Mouse (Mus musculus): Measurements from ENCODE around the gene Ndc1.
"Not testable (repeated sequence)": the region's sequence is repeated elsewhere in the genome, so short reads cannot be mapped to it uniquely, and the experiment has no call there.

Gene Ndc1

GRCm38 (mm10) chr4:107367567-107368314, at the start of gene Ndc1:
Ndc1 (plus strand) TSS chr4:107367784.
- peak; percentile 77 for DNase-seq (ENCODE audit: low read depth, low spot score)

DNA sequence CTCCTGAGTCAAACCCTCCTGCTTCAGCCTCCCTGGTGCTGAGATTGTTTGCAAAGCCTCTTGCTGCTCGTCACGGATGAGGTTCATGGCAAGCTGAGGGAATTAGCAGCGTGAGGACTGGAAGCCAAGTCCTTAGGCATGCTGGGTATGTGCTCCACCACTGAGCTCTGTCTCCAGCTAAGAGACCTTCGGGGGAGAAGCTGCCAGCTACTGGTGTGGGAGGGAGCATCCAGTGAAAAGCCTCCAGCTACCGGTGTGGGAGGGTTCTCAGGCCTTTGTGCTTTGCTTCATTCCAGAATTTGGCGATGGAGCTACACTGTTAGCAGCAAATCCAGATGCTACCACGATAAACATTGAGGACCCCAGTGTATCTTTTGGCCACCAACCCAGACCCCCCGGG, 48.9 kb upstream of the Ndc1 start:
- DNase-seq (ENCODE audit: low read depth, low spot score) = no peak

DNA sequence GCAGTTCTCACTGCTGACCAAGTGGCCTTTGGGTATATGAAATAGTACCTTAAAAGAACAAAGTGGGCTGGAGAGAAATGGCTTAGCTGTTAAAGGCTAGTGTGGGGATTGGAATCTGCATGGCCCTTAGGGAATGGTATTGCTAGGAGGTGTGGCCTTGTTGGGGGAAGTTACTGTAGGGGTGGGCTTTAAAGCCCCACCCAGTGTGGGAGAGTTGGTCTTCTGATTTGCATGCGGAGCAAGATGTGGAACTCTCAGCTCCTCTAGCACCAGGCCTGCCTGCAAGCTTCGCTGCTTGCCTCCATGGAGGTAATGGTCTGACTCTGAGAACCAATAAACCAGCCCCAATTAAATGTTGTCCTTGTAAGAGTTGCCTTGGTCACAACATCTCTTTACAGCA, 46.5 kb upstream of the Ndc1 start:
- no peak for DNase-seq (ENCODE audit: low read depth, low spot score)

DNA sequence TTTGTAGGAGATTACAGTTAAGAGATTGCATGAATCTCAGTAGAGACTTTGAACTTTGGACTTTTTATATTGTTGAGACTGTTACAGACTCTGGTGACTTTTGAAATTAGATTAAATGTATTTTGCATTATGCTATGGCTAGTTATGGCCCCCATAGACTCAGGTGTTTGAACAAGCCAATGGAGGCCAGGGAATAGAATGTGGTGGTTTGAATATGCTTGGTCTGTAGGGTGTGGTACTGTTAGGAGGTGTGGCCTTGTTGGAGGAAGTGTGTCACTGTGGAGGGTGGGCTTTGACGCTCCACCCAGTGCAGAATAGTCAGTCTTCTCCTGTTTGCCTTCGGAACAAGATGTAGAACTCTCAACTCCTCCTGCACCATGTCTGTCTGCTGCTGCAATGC, 44.5 kb upstream of the Ndc1 start:
- no peak for DNase-seq (ENCODE audit: low read depth, low spot score)

DNA sequence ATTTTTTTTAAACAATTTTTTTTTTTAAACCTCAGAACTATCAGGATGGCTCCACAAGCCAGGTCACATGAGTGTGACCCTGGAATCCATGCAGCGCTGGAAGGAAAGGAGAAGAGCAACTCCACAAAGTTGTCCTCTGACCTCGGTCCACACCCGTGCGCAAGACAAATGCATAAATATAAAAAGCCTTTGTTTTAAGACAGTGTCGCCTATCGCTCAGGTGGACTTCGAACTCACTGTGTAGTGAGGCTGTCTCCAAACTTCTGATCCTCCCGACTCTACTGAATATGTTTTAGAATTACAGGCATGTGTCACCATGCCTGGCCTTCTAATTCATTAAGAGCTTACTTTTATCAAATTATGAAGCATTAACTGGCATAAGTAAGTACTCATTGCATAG, 39.1 kb upstream of the Ndc1 start:
- no peak for DNase-seq (ENCODE audit: low read depth, low spot score)

GRCm38 (mm10) chr4:107333514-107333913, 34.1 kb upstream of the Ndc1 start:
- no peak for DNase-seq (ENCODE audit: low read depth, low spot score)

DNA sequence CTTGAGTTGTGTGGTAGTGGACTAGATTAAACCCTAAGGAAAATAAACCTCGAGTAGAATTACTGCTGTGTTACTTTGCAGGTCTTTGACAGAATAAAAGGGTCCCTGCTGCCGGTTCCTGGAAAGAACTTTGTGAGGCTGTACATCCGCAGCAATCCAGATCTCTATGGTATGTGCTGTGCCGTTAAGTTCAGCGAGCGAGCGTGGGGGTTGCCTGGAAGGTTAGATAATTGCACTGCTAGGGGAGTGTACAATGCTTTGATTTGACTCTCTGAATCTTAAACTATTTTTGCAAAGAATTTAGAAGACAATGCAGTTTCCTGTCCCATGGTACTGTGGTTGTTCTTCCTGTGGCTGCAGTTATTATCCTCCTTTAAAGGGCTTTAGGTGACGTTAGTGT, 31.2 kb upstream of the Ndc1 start:
- no peak for DNase-seq (ENCODE audit: low read depth, low spot score)

DNA sequence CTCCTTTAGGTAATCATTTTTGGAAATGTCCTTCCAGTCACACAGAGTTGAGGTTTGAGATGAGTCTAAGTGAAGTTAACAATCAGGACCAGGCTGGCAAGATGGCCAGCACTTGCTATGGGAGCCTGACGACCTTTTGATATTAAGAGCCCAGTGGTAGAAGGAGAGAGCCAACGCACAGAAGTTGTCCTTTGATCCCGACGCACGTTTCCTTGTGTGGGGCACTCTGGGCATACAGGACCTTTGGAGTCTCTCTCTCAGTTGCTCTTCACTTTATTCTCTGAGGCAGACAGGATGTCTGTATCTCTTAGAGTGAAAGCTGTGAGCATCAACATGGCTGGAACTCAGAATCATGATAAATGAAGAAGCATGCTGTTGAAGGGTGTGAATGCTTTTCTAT, 30.1 kb upstream of the Ndc1 start:
- DNase-seq (ENCODE audit: low read depth, low spot score) = no peak

DNA sequence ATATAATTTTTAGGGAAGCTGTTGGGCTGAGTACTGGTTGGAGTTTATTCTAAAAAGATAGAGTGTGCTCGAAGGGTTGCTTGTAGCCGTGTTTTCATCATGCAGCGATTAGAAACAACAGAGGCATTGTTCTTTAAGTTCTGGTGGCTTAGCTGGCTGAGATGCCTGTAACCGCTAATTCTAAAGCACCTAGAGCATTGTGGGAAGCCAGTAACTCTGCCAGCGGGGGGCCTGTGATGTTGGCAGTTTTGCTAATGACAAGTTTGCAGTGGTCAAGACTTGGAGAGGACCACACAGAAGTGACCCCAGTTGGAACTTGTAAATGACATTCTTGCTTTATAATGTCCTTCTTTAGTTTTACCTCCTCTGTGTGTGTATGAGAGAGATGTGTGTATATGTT, 26.2 kb upstream of the Ndc1 start:
- no peak for DNase-seq (ENCODE audit: low read depth, low spot score)

- no peak for DNase-seq (ENCODE audit: low read depth, low spot score)
These were observed 23.0 kb upstream of the Ndc1 start for GRCm38 (mm10) chr4:107344612-107345011.

GRCm38 (mm10) chr4:107347221-107347620, 20.4 kb upstream of the Ndc1 start:
- DNase-seq (ENCODE audit: low read depth, low spot score) = no peak

- no peak for DNase-seq (ENCODE audit: low read depth, low spot score)
These were observed 18.9 kb upstream of the Ndc1 start for GRCm38 (mm10) chr4:107348529-107349310.

DNA sequence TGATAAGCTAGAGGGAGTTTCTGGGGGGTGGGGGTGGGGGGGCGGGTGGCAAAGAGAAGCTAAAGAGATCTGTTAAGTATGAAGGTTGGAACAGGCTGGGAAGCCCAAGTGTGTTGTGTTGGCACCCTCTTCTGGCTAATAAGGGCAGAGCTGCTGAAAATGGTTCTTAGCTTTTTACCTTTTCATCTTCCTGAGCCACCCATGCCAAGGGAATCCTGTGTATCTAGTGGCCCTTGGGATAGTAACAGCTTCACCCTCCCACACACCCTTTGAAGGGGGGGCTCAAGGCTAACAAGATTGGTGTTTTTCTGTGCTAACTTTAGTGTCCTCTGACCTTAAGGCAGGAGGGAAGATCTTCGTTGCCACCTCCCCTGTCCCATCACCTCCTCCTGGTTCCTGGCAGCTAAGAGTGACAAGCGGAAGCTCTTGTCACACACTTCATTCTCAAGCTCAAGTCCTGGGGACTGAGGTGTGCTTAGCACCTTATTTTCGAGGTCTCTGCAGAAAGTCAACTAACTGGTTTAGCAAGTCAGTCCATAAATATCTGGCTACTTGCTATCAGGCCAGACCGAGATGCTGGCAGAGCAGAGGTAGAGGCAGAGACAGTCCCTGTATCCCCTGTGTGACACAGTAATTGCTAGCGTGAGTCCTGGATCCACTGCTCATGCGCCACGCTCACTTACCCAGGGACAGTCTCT, 18.1 kb upstream of the Ndc1 start:
- DNase-seq (ENCODE audit: low read depth, low spot score) = no peak

DNA sequence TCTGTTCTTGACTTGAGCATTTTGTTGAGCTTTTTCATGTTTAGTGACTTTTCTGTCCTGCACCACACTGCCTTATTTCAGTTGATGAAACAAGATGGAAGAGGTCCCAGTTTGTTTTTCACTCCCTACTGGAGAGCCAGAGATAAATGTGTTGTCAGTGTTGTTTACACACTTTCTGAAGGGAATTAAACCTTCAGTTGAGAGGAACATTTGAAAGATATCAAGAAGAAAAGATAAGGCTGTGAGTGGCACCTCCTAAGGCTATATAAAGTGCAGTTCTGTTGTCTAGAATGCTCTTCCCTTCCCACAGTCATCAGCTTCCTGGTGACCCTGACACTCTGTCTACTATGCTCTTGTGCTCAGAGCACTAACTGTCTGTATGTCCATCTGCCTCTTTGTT, 16.2 kb upstream of the Ndc1 start:
- DNase-seq (ENCODE audit: low read depth, low spot score) = no peak

- DNase-seq (ENCODE audit: low read depth, low spot score) = no peak
These were observed 14.0 kb upstream of the Ndc1 start for GRCm38 (mm10) chr4:107353612-107354011.

GRCm38 (mm10) chr4:107354126-107354525, 13.5 kb upstream of the Ndc1 start:
- no peak for DNase-seq (ENCODE audit: low read depth, low spot score)

GRCm38 (mm10) chr4:107354543-107354942, 13.0 kb upstream of the Ndc1 start:
- no peak for DNase-seq (ENCODE audit: low read depth, low spot score)

DNA sequence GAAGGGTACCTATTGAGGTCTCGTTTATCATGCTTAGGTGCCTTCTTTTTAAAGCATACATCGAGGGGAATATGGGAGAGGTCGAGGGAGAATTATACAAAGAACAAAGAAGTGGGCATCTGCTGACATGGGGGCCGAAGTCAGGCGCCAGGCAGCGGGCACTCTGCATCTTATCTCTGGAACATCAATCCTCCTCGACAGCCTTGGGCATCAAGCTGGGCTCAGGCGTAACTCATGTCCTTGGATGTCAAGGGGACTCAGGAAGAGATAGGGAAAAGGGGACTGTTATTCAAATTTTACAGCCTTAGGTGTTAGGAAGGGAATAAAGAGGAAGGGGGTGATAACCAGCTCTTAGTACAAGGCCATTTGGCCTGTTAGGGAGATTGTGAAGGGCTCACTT, 10.4 kb upstream of the Ndc1 start:
- not testable (repeated sequence) for DNase-seq (ENCODE audit: low read depth, low spot score)

DNA sequence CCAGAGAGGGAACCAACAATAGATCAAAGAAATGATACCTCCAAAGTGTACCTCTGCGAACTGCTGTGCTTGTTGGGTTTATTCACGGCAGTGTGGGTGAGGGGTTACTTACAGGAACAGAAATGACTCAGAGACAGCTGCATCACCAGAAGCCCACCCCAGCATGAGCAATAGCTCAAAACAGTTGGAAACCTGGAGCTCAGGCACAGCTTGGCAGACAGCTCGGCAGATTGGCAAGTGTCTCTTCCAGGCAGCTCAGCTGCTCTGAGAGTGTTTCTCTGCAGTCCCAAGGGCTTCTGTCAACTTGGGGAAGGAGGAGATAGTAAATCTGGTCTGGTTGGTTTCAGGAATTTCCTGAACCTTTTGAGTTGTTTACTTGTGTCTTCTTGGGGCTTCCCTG, 9.1 kb upstream of the Ndc1 start:
- no peak for DNase-seq (ENCODE audit: low read depth, low spot score)

- DNase-seq (ENCODE audit: low read depth, low spot score) = no peak
These were observed 7.0 kb upstream of the Ndc1 start for GRCm38 (mm10) chr4:107360457-107361145.

DNA sequence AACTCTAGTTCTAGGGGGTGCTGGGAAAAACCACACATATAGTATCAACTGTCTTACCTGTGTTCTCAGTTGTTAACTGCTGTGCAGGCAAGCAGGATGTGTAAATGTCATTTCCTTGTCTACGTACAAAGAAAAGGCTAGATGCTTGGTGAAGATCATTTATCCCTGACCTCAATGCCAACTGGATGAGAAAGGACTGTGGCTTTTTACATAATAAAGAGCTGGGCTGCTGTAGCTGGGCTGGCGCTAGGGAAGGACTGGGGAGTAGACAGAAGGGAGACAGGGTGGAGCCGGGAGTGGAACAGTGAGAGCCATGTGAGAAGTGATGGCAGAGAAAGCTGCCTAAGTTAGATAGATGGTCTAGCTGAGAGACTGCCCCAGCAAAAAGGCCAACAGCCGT, 4.8 kb upstream of the Ndc1 start:
- DNase-seq (ENCODE audit: low read depth, low spot score) = no peak

- DNase-seq (ENCODE audit: low read depth, low spot score) = no peak
These were observed 4.0 kb upstream of the Ndc1 start for GRCm38 (mm10) chr4:107363573-107363972.
